ENCODE assay signal across 10 mouse cellular contexts in genomic region chr5:123137910-123138229, GRCm38 (mm10). TPM values are rescaled to one million over a fixed set of nuclear protein-coding genes. Genes with fewer than 3 reads are reported as not detected.
DNase-seq lines count a peak whose midpoint lies in the region; ATAC-seq and TF ChIP-seq lines count a peak whose summit lies in the region.
"Had no signal": no experiment of that assay in that cellular context is flagged by ENCODE, and none has a peak within 500 bp of the region (broad histone marks: within the 10 kb centered on the region; RNA-seq: fewer than 3 reads in every experiment).

No protein-coding gene starts in this region.

- H3K27me3 ChIP-seq in testis, adult 2 months (ENCODE audit: control insufficient read depth, insufficient read depth, low read length), result no peaks in the 10 kb centered on the region
- no peaks in the 10 kb centered on the region for H3K27me3 ChIP-seq in liver, embryonic 11.5 days (replicated peaks; ENCODE audit: control insufficient read depth, insufficient read depth, low read length)
- no peaks in the 10 kb centered on the region for H3K27me3 ChIP-seq in stomach, postnatal 0 days (ENCODE audit: control insufficient read depth, insufficient read depth, low read length)

- no peaks in the 10 kb centered on the region for H3K36me3 ChIP-seq in testis, adult 2 months (ENCODE audit: control insufficient read depth, insufficient read depth, low read length)
- H3K36me3 ChIP-seq in liver, embryonic 11.5 days (ENCODE audit: control insufficient read depth, insufficient read depth, low read length), result no peaks in the 10 kb centered on the region
- no peaks in the 10 kb centered on the region for H3K36me3 ChIP-seq in stomach, postnatal 0 days (ENCODE audit: control insufficient read depth, insufficient read depth, low read length)

- no peak for TF ChIP-seq POLR2A in testis, adult 2 months (IDR thresholded peaks at IDR 0.05; ENCODE audit: control insufficient read depth, low read depth, low read length)

- no peaks in the 10 kb centered on the region for H3K9me3 ChIP-seq in liver, embryonic 11.5 days (ENCODE audit: control insufficient read depth, low read length)
- H3K9me3 ChIP-seq in stomach, postnatal 0 days (ENCODE audit: control insufficient read depth, low read length), result no peaks in the 10 kb centered on the region

- intact Hi-C loops in gastrocnemius, adult 2 months (cut with DNase I), result no loop called here

- peak overlapping the region; percentile 100 for H3K9ac ChIP-seq in liver, embryonic 11.5 days (ENCODE audit: low read depth, low read length)
- H3K9ac ChIP-seq in stomach, postnatal 0 days (ENCODE audit: low read length), result peak overlapping the region; percentile 99

- TF ChIP-seq CTCF in gastrocnemius, adult 2 months (IDR thresholded peaks at IDR 0.05), result no peak
- no peak for TF ChIP-seq CTCF in testis, adult 2 months (IDR thresholded peaks at IDR 0.05; ENCODE audit: control insufficient read depth, insufficient read depth, insufficient replicate concordance, low read depth, low read length)
- no peak for TF ChIP-seq CTCF in stomach, postnatal 0 days (IDR thresholded peaks at IDR 0.05; ENCODE audit: low read depth)

- peak overlapping the region; percentile 100 for H3K4me2 ChIP-seq in liver, embryonic 11.5 days
- H3K4me2 ChIP-seq in stomach, postnatal 0 days (replicated peaks; ENCODE audit: low read depth), result peak overlapping the region; percentile 100

- peaks cover 57% of the 10 kb centered on the region for H3K4me1 ChIP-seq in testis, adult 2 months (ENCODE audit: control insufficient read depth, insufficient read depth, low read length)
- H3K4me1 ChIP-seq in liver, embryonic 11.5 days (replicated peaks; ENCODE audit: control insufficient read depth, insufficient read depth, low read length), result peaks cover 60% of the 10 kb centered on the region
- H3K4me1 ChIP-seq in stomach, postnatal 0 days (replicated peaks; ENCODE audit: control insufficient read depth, insufficient read depth), result peaks cover 21% of the 10 kb centered on the region

- peak; percentile 53 for TF ChIP-seq EP300 in stomach, postnatal 0 days (optimal IDR thresholded peaks at IDR 0.05)

- DNase-seq in gastrocnemius, adult 2 months, result no peak
- DNase-seq in gastrocnemius, postnatal 4 days (ENCODE audit: low spot score in 2 of 2), result no peak
- no peak for DNase-seq in testis, postnatal 10 days (ENCODE audit: low spot score)
- DNase-seq in liver, embryonic 11.5 days (ENCODE audit: low spot score), result peak; percentile 85
- no peak for DNase-seq in stomach, postnatal 0 days (ENCODE audit: low spot score)
- no peak for DNase-seq in layer of hippocampus, postnatal 25 days (ENCODE audit: extremely low spot score in 1 of 2, low spot score in 1 of 2)
- DNase-seq in urinary bladder, adult 2 months (ENCODE audit: low spot score), result no peak

- no peak for ATAC-seq in liver, embryonic 11.5 days (replicated peaks; ENCODE audit: low FRiP score)
- no peak for ATAC-seq in stomach, postnatal 0 days (ENCODE audit: low FRiP score, low TSS enrichment)

- peak overlapping the region; percentile 88 for H3K4me3 ChIP-seq in gastrocnemius, adult 2 months
- H3K4me3 ChIP-seq in testis, adult 2 months (ENCODE audit: control insufficient read depth, low read depth, low read length), result peak overlapping the region; percentile 63
- peak overlapping the region; percentile 97 for H3K4me3 ChIP-seq in liver, embryonic 11.5 days (ENCODE audit: low read depth, low read length)
- H3K4me3 ChIP-seq in stomach, postnatal 0 days (ENCODE audit: low read depth, low read length), result peak overlapping the region; percentile 92

- 2% methylated on average over 6 of the region's 6 CpGs for WGBS in liver, embryonic 11.5 days
- 1% methylated on average over 5 of the region's 6 CpGs for WGBS in stomach, postnatal 0 days

- peak overlapping the region; percentile 98 for H3K27ac ChIP-seq in gastrocnemius, adult 2 months
- H3K27ac ChIP-seq in testis, adult 2 months (ENCODE audit: control insufficient read depth, insufficient read depth, low read depth, low read length), result peak overlapping the region; percentile 91
- H3K27ac ChIP-seq in liver, embryonic 11.5 days (ENCODE audit: low read depth, low read length), result peak overlapping the region; percentile 100
- peak overlapping the region; percentile 100 for H3K27ac ChIP-seq in stomach, postnatal 0 days (replicated peaks)

RNA-seq across cellular contexts. Expression of gene Setd1b, which starts 4.1 kb away (rescaled TPM):
- 10 to 100 TPM in 1 of 2 experiments, 1 to 10 TPM in 1; 9.8 to 11.3 TPM for total RNA-seq in gastrocnemius, adult 2 months (2021)
- 10 to 100 TPM; 21.0 to 21.4 TPM for total RNA-seq in gastrocnemius, postnatal 4 days (2021)
- 11.3 and 13.7 TPM in 2 replicates for polyA plus RNA-seq in testis, adult 2 months (2012; rRNA removed)
- 7.9 and 9.6 TPM in 2 replicates for polyA plus RNA-seq in liver, embryonic 11.5 days (2014; fragmentation: Nextera tagmentation; extraction: Ambion mirVana)
- 4.5 and 4.7 TPM in 2 replicates for polyA plus RNA-seq in stomach, postnatal 0 days (2015; fragmentation: Nextera tagmentation; extraction: Ambion mirVana)
- 10 to 100 TPM; 26.1 to 36.5 TPM for total RNA-seq in layer of hippocampus, postnatal 25 days (2021)
- 3.1 and 10.4 TPM in 2 replicates for polyA plus RNA-seq in urinary bladder, adult 2 months (2012; rRNA removed)

RNA-seq across cellular contexts. Expression of gene Rhof, which starts 5.4 kb away (rescaled TPM):
- total RNA-seq in gastrocnemius, adult 2 months (2021), result under 1 TPM; 0.28 to 0.36 TPM
- under 1 TPM; 0.91 to 0.93 TPM for total RNA-seq in gastrocnemius, postnatal 4 days (2021)
- 0.78 and 1.1 TPM in 2 replicates for polyA plus RNA-seq in testis, adult 2 months (2012; rRNA removed)
- 4.6 and 4.8 TPM in 2 replicates for polyA plus RNA-seq in liver, embryonic 11.5 days (2014; fragmentation: Nextera tagmentation; extraction: Ambion mirVana)
- 18.6 and 22.3 TPM in 2 replicates for polyA plus RNA-seq in stomach, postnatal 0 days (2015; fragmentation: Nextera tagmentation; extraction: Ambion mirVana)
- 10 to 100 TPM; 47.2 to 48.7 TPM for total RNA-seq in layer of hippocampus, postnatal 25 days (2021)
- 1.6 and 1.8 TPM in 2 replicates for polyA plus RNA-seq in urinary bladder, adult 2 months (2012; rRNA removed)

RNA-seq across cellular contexts. Expression of gene Psmd9, which starts 31.3 kb away (rescaled TPM):
- total RNA-seq in gastrocnemius, adult 2 months (2021), result 10 to 100 TPM; 13.3 to 16.9 TPM
- total RNA-seq in gastrocnemius, postnatal 4 days (2021), result 10 to 100 TPM; 28.3 to 32.2 TPM
- 36.3 and 37.1 TPM in 2 replicates for polyA plus RNA-seq in testis, adult 2 months (2012; rRNA removed)
- 103 TPM in 2 replicates for polyA plus RNA-seq in liver, embryonic 11.5 days (2014; fragmentation: Nextera tagmentation; extraction: Ambion mirVana)
- polyA plus RNA-seq in stomach, postnatal 0 days (2015; fragmentation: Nextera tagmentation; extraction: Ambion mirVana), result 48.6 and 51.4 TPM in 2 replicates
- 10 to 100 TPM; 26.1 to 28.4 TPM for total RNA-seq in layer of hippocampus, postnatal 25 days (2021)
- 24.8 and 26.7 TPM in 2 replicates for polyA plus RNA-seq in urinary bladder, adult 2 months (2012; rRNA removed)

RNA-seq across cellular contexts. Expression of gene Hpd, which starts 44.7 kb away (rescaled TPM):
- total RNA-seq in gastrocnemius, adult 2 months (2021), result not detected
- 1 to 10 TPM in 1 of 2 experiments, under 1 TPM in 1; 0.42 to 2.4 TPM for total RNA-seq in gastrocnemius, postnatal 4 days (2021)
- 1.7 TPM in 2 replicates for polyA plus RNA-seq in testis, adult 2 months (2012; rRNA removed)
- polyA plus RNA-seq in liver, embryonic 11.5 days (2014; fragmentation: Nextera tagmentation; extraction: Ambion mirVana), result 2.5 and 3.5 TPM in 2 replicates
- polyA plus RNA-seq in stomach, postnatal 0 days (2015; fragmentation: Nextera tagmentation; extraction: Ambion mirVana), result 0.69 and 0.99 TPM in 2 replicates
- total RNA-seq in layer of hippocampus, postnatal 25 days (2021), result not detected
- polyA plus RNA-seq in urinary bladder, adult 2 months (2012; rRNA removed), result 0.27 and 0.45 TPM in 2 replicates
- total RNA-seq: common myeloid progenitor, adult 5-6 weeks; left cerebral cortex, postnatal 4 days had no signal
